Mouse (Mus musculus): Measurements from ENCODE around the gene Pnpla6. TPM values are rescaled to one million over a fixed set of nuclear protein-coding genes. Genes with fewer than 3 reads are reported as not detected.

The Pnpla6 gene
- total RNA-seq, 2 experiments from 2014 or later, result 7.9 to 11.1 TPM

DNA sequence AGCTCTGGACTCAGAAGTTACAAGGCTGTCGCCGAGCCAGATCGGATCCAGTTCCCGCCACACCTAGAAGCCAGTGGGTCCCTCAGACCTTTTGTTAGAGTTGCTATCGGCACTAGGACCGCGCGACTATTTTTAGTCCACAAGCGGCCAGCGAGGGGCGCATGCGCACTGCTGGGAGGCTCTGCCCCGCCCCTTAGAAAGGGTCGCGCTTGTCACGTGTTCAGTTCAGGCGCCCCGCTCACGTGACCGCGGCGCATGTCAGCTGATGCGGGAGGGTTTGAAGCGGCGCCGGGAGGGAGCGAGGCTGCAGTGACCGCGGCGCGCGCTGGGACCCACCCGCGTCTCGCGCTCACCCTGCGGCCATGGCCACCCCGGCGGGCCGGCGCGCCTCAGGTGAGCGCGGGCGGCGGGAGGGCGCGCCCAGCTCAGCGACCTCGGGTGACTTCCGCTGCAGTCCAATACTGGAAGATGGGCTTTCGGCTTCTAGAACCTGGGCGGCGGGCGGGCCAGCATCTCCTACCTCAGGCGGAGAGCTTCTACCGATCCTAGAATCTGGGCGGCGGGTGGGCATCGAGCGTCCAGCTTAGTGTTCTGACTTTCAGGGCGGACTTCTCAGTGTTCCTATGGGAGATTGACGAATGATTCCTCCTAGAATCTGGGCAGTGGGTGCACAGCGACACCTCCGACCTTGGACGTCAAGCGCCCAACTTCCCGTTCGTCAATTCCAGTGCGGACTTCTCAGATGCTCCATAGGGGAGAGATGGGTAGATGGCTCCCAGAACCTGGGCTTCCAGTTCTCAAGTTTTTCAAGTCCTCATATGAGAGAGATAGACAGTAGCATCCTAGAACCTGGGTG is 14.7 kb upstream of the Pnpla6 start, which contains the start of gene Mcoln1:
Mcoln1 (plus strand) TSS at position 223 of the 856 bp plus-strand sequence.
- intact Hi-C loops (cut with DNase I; ENCODE audit: low total_unique reads), result no loop called here
- peak; percentile 98 for DNase-seq

GRCm38 (mm10) chr8:3502217-3502616 is 13.0 kb upstream of the Pnpla6 start:
- intact Hi-C loops (cut with DNase I; ENCODE audit: low total_unique reads), result no loop called here
- no peak for DNase-seq

- intact Hi-C loops (cut with DNase I; ENCODE audit: low total_unique reads), result no loop called here
- no peak for DNase-seq
Observed at GRCm38 (mm10) chr8:3507979-3508754, 7.0 kb upstream of the Pnpla6 start.

GRCm38 (mm10) chr8:3514681-3515247 is 420 bp upstream of the Pnpla6 start:
- intact Hi-C loops (cut with DNase I; ENCODE audit: low total_unique reads), result no loop called here
- no peak for DNase-seq

- DNase-seq, result no peak
- intact Hi-C loops (cut with DNase I; ENCODE audit: low total_unique reads), result no loop called here
Observed at GRCm38 (mm10) chr8:3515771-3516417, 710 bp downstream of the Pnpla6 start.

DNA sequence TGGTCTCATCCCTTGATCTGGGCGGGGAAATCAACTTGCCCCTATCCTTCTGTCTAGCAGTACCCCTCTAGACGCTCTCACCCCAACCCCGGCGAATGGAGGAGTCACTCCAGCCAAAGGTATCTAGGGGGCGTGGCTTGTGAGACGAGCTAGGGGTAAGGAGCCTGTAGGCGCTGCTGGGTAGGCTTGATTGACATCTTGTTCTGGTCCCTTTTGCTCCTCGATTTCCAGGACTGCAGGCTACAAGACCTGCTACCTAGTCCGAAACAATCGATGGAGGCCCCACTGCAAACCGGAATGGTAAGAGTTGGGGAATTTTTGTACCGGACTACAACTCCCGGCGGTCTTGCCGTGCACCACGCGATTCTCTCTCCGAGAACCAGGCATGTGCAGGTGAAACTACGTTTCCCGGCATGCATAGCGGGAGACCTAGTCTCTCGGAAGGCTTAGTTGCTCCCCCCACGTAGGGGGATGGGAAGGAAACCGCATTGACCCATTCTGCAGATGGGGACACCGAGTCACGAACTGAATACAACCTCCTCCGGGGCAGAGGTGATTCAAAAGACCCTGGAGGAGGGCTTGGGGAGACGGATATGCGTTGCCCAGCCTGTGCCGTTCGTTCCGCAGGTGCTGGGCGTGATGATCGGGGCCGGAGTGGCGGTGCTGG is 1.4 kb downstream of the Pnpla6 start:
- DNase-seq, result peak; percentile 92
- intact Hi-C loops (cut with DNase I; ENCODE audit: low total_unique reads), result no loop called here

- DNase-seq, result no peak
- intact Hi-C loops (cut with DNase I; ENCODE audit: low total_unique reads), result no loop called here
Observed at GRCm38 (mm10) chr8:3517117-3517495, 1.9 kb downstream of the Pnpla6 start.

DNA sequence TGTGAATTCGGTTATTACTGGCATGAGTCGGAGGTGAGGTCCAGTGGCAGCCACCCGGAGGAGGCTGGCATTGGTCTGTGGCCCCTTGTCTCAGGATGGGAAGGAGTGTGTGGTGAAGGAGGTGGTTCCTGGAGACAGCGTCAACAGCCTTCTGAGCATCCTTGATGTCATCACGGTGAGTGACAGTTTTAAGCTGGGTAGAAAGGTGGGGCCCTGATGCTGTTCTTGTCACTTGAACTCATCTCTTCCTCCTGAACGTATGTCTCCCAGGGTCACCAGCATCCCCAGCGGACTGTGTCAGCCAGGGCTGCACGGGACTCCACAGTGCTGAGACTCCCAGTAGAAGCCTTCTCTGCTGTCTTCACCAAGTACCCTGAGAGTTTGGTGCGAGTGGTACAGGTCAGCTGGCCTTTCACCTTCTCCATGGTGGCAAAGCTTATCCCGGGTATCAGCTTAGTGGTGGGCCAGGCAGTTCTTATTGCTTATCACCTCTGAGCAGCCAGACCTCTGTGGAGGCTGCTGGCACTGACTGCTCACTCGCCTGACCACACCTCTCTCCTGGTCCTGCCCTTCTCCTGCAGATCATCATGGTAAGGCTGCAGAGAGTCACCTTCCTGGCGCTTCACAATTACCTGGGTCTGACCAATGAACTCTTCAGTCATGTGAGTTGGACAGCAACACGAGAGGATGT is 7.0 kb downstream of the Pnpla6 start:
- intact Hi-C loops (cut with DNase I; ENCODE audit: low total_unique reads), result no loop called here
- no peak for DNase-seq

DNA sequence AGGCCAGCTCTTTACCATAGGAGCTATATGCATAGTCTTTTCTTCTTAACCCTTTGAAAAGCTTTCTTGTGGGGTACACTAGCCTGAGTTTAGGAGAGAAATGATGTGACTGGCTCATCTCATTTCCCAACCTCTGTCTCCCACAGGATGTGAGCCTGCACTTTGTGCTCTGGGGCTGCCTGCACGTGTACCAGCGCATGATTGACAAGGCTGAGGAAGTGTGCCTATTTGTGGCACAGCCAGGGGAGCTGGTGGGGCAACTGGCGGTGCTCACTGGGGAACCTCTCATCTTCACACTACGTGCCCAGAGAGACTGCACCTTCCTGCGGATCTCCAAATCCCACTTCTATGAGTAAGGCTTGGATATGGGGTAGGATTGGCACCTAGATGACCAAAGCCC is 15.6 kb downstream of the Pnpla6 start:
- DNase-seq, result no peak
- intact Hi-C loops (cut with DNase I; ENCODE audit: low total_unique reads), result no loop called here

DNA sequence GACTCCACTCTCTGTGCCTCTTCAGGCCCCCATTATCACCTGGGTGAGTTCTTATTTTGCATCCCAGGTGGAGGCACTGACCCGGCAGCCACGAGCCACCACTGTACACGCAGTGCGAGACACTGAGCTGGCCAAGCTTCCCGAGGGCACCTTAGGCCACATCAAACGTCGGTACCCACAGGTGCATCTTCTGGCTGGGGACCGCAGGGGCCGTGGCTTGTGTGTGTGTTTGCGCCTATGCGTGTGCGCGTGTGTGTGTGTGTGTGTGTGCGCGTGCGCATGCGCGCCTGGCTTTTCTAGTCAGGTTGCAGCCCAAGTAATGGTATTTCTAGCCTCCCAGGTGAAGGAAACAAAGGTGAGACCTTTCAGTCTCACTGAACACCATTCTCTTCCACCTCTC is 16.8 kb downstream of the Pnpla6 start:
- no peak for DNase-seq
- intact Hi-C loops (cut with DNase I; ENCODE audit: low total_unique reads), result no loop called here

GRCm38 (mm10) chr8:3536053-3536841 is 21.1 kb downstream of the Pnpla6 start:
- no peak for DNase-seq
- intact Hi-C loops (cut with DNase I; ENCODE audit: low total_unique reads), result no loop called here

DNA sequence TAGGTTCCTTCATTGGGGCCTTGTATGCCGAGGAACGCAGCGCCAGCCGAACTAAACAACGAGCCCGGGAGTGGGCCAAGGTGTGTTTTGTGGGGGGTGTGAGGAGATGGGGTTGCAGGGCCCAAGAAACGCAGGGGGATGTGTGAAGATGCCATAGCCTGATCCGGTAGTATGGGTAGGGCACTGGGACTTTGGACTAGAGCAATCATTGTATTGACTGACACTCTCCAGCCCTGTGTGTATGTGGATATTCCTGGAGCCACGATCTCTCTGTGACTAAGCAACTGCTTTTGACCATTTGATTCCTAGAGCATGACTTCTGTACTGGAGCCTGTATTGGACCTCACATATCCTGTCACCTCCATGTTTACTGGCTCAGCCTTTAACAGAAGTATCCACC is 21.8 kb downstream of the Pnpla6 start:
- intact Hi-C loops (cut with DNase I; ENCODE audit: low total_unique reads), result no loop called here
- no peak for DNase-seq

DNA sequence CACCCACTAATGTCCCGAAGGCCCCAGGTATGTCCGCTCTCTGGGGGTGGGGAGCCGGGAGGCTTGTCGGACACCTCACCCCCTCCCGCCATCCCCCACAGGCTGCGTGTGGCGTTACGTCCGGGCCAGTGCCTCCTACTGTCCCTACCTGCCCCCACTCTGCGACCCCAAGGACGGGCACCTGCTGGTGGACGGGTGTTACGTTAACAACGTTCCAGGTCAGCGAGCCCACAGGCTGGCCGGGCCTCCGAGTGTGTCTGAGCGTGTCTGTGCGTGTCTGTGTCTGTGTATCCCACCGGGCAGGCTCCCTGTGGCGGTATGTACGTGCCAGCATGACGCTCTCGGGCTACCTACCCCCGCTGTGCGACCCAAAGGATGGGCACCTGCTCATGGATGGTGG is 22.5 kb downstream of the Pnpla6 start:
- no peak for DNase-seq
- intact Hi-C loops (cut with DNase I; ENCODE audit: low total_unique reads), result no loop called here

- intact Hi-C loops (cut with DNase I; ENCODE audit: low total_unique reads), result no loop called here
- DNase-seq, result no peak
Observed at GRCm38 (mm10) chr8:3539146-3539545, 24.0 kb downstream of the Pnpla6 start.

GRCm38 (mm10) chr8:3540076-3540475 is 24.9 kb downstream of the Pnpla6 start:
- intact Hi-C loops (cut with DNase I; ENCODE audit: low total_unique reads), result no loop called here
- no peak for DNase-seq

DNA sequence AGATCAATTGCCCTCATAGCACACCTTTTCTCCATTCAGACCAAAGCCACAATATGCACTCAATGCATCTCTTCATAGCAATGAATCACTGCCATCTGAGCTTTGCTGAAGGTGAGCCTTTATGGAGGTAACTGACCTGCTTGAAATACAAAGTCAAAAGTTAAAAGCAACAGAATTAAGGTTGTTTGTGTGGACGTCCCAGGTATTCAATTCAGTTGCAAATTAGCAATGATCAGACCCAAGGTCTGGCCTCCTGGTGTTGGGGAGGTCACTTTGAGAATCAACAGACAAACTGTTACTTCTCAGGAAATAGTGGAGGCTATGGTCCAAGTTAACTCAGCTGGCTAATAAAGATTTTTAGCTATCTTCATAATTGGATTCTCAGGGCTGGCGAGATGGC is 31.3 kb downstream of the Pnpla6 start:
- intact Hi-C loops (cut with DNase I; ENCODE audit: low total_unique reads), result no loop called here

GRCm38 (mm10) chr8:3552240-3552639 is 37.1 kb downstream of the Pnpla6 start:
- intact Hi-C loops (cut with DNase I; ENCODE audit: low total_unique reads), result no loop called here
- no peak for DNase-seq

More for the DNA sequence above, 31.3 kb downstream of the Pnpla6 start:
- no peak for DNase-seq

GRCm38 (mm10) chr8:3556114-3556513 is 40.9 kb downstream of the Pnpla6 start:
- no peak for DNase-seq
- intact Hi-C loops (cut with DNase I; ENCODE audit: low total_unique reads), result no loop called here
